Mouse (Mus musculus): ENCODE measurements around the gene Brd3os. TPM values are rescaled to one million over a fixed set of nuclear protein-coding genes. Genes with fewer than 3 reads are reported as not detected.
A peak's percentile ranks its signal among the peaks of the same experiment; 100 is the strongest.

The Brd3os gene
- polyA plus RNA-seq, 1 experiment from 2014 or later: 10.2 TPM

DNA sequence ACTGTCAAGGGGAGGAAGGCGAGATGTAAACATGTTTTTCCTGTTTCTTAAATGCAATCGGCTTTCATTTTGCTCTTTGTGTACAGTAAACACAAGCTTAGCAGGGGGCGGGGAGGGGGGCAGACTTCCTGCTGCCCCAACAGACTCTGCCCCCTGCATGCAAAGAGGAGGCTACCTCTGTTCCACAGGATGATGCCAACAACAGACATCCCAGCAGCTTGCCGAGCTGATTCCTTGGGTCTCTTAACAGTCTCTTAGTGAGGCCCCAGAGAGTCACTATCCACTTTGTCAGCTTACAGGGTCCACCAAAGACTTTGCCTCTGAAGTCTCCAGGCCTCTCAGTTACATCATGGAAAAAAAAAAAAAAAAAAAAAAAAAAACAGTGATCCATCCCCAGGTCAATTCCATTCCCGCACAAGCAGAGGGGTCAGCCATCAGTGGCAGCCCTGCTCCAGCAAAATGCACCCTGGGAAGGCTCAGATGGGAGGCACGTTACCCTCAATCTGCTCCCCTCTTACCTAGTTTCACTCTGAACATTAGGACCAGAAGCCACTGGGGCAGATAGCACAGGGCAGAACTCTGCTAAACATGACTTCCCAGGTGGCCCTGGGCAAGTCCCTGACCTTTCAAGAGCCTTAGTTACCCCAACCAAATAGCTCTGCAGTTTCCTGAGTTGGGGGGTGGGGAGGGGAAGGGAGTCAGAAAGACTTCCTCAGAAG is 37.6 kb upstream of the Brd3os start:
- DNase-seq (ENCODE audit: low spot score) (no peak), ATAC-seq (replicated peaks; ENCODE audit: low FRiP score, low read depth) (no peak)
- TF ChIP-seq CTCF (IDR thresholded peaks at IDR 0.05; ENCODE audit: low read depth): no peak
- Histone ChIP-seq H3K4me3 (replicated peaks; ENCODE audit: low read depth, low read length) (no peak overlapping the region), H3K4me2 (ENCODE audit: low read length) (no peak overlapping the region), H3K4me1 (replicated peaks; ENCODE audit: insufficient read depth, low read length) (peaks cover 17% of the 10 kb centered on the region; the same call in 1 of the 2 replicates), H3K36me3 (ENCODE audit: insufficient read depth, low read length) (no peaks in the 10 kb centered on the region), H3K9ac (ENCODE audit: low read depth, low read length) (no peak overlapping the region), H3K9me3 (replicated peaks; ENCODE audit: low read length) (no peaks in the 10 kb centered on the region), H3K27ac (peak overlapping the region; percentile 6; the same call in 1 of the 2 replicates), H3K27me3 (ENCODE audit: insufficient read depth, low read length) (no peaks in the 10 kb centered on the region)
- 53% methylated on average over 6 of the region's 6 CpGs for WGBS

DNA sequence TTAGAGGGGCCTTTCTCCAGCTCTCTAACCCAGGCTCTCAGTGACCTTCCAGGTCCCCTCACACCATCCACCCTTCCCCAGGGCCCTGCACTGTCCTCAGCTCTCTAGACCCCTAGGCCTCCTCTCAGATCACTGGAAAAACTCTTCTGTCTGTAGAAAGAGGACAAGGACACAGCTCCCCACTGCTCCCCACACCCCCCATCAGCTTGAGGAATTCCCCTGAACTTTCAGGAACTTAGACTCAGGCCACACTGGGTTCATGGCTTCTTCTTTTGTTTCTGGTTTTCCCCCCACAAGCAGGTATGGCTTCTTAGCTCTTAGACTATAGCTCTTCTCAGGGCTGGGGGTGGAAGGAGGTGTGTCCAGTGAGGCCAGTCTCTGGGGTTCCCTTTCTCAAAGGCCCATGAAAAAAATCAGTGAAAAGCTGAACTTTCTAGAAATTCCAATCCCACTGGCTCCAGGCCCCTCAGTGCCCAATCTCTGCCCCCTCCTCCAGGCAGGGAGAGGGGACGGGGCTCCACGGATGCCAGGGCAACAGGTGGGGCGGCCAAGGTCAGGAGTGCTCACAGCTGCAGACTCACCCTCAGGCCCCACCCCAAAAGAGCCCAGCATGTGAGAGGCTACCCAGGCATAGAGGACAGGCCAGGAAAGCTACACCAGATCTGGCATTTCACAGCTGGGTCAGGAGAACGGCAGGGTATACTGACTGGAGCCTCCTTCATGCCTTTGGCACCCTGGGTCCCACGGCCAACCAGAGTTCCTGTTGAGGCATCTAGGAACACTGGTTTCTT is 36.8 kb upstream of the Brd3os start:
- H3K4me2 ChIP-seq (ENCODE audit: low read length): no peak overlapping the region
- H3K4me3 ChIP-seq (replicated peaks; ENCODE audit: low read depth, low read length): no peak overlapping the region
- H3K4me1 ChIP-seq (replicated peaks; ENCODE audit: insufficient read depth, low read length): peaks cover 17% of the 10 kb centered on the region; the same call in 1 of the 2 replicates
- peak overlapping the region; percentile 6; the same call in 1 of the 2 replicates for H3K27ac ChIP-seq
- TF ChIP-seq CTCF (IDR thresholded peaks at IDR 0.05; ENCODE audit: low read depth): no peak
- H3K9ac ChIP-seq (ENCODE audit: low read depth, low read length): 0 out of 2 replicates have a peak overlapping the region, but pooled peaks have one; percentile 13
- ATAC-seq (replicated peaks; ENCODE audit: low FRiP score, low read depth) (no peak), DNase-seq (ENCODE audit: low spot score) (no peak)
- 45% methylated on average over 5 of the region's 5 CpGs for WGBS
- no peaks in the 10 kb centered on the region for H3K36me3 ChIP-seq (ENCODE audit: insufficient read depth, low read length)
- no peaks in the 10 kb centered on the region for H3K9me3 ChIP-seq (replicated peaks; ENCODE audit: low read length)
- H3K27me3 ChIP-seq (ENCODE audit: insufficient read depth, low read length): no peaks in the 10 kb centered on the region

DNA sequence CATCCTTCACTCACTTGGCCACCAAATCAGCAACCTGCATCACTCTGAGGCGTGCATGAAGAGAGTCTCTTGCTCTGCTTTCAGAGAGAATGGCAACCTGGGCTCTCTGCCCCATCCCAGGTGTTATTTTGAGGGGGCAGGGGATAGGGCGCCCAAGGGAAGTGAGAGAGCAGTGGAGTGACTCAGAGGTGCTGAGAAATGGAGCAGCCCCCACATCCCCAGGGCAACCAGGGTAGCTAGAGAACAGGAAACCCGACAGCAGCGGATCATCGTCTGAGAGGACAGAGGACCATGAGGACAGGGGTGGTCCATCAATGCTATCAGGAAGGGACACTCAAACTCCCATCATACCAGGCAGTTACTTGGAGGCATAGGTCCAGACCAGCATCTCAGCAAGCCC is 35.2 kb upstream of the Brd3os start:
- no peak for TF ChIP-seq CTCF (IDR thresholded peaks at IDR 0.05; ENCODE audit: low read depth)
- Histone ChIP-seq H3K36me3 (ENCODE audit: insufficient read depth, low read length) (no peaks in the 10 kb centered on the region), H3K4me2 (ENCODE audit: low read length) (no peak overlapping the region), H3K9ac (ENCODE audit: low read depth, low read length) (no peak overlapping the region), H3K9me3 (replicated peaks; ENCODE audit: low read length) (no peaks in the 10 kb centered on the region), H3K4me1 (replicated peaks; ENCODE audit: insufficient read depth, low read length) (peaks cover 21% of the 10 kb centered on the region; the same call in 1 of the 2 replicates), H3K27me3 (ENCODE audit: insufficient read depth, low read length) (no peaks in the 10 kb centered on the region), H3K4me3 (replicated peaks; ENCODE audit: low read depth, low read length) (no peak overlapping the region), H3K27ac (no peak overlapping the region)
- 64% methylated on average over 5 of the region's 5 CpGs for WGBS
- DNase-seq (ENCODE audit: low spot score) (no peak), ATAC-seq (replicated peaks; ENCODE audit: low FRiP score, low read depth) (no peak)

DNA sequence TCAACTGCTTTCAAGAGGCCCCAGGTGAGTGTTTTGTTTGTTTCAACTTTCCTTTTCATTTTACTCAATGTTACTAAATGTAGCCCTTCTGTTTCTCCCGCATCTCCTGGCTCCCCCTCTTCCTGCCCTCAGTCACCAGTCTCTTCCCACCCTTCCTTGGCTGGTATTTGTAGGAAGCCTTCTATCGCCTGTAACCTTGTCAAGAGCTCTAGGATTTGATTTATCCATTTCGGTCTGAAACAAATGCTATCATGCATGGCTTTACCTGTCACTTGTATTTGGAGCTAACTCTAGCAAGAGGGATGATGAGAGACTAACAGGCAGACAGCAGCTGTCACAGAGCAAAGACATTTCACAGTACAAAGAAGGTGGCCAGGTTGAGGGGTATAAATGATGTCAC is 33.9 kb upstream of the Brd3os start:
- H3K4me2 ChIP-seq (ENCODE audit: low read length): no peak overlapping the region
- H3K36me3 ChIP-seq (ENCODE audit: insufficient read depth, low read length): no peaks in the 10 kb centered on the region
- H3K27me3 ChIP-seq (ENCODE audit: insufficient read depth, low read length): no peaks in the 10 kb centered on the region
- no peak for DNase-seq (ENCODE audit: low spot score)
- H3K9me3 ChIP-seq (replicated peaks; ENCODE audit: low read length): no peaks in the 10 kb centered on the region
- H3K9ac ChIP-seq (ENCODE audit: low read depth, low read length): no peak overlapping the region
- ATAC-seq (replicated peaks; ENCODE audit: low FRiP score, low read depth): no peak
- WGBS: 61% methylated on average over 3 of the region's 3 CpGs
- no peak overlapping the region for H3K4me3 ChIP-seq (replicated peaks; ENCODE audit: low read depth, low read length)
- no peak overlapping the region for H3K27ac ChIP-seq
- H3K4me1 ChIP-seq (replicated peaks; ENCODE audit: insufficient read depth, low read length): peaks cover 29% of the 10 kb centered on the region
- TF ChIP-seq CTCF (IDR thresholded peaks at IDR 0.05; ENCODE audit: low read depth): no peak

DNA sequence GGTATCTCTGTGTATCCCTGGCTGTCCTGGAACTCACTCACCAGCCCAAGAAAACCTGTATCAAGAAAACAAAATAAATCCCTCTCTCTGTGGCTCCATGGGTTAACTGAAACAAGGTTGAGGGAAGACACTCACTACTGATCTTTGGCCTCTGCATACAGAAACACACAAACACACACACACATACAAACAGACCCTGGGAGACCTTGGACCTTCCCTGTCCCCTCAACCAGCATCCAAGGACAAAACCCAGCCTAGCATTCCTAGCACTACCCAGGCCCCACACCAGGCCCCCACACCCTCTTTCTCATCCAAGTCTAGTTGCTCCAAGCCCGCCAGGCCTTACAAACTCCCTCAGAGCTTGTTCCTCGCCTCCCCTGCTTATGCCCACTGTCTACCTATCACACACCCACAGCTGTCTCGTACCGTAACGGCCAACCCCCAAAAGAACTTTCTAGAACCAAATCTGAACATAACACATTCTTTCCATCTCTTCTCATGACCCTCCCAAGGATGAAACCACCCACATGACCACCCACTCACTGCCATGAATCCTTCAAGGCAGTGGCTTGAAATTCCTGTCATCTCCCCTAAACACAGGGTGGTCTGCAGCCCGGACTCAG is 31.5 kb upstream of the Brd3os start:
- H3K9ac ChIP-seq (ENCODE audit: low read depth, low read length): no peak overlapping the region
- peaks cover 26% of the 10 kb centered on the region for H3K4me1 ChIP-seq (replicated peaks; ENCODE audit: insufficient read depth, low read length)
- H3K4me3 ChIP-seq (replicated peaks; ENCODE audit: low read depth, low read length): no peak overlapping the region
- H3K4me2 ChIP-seq (ENCODE audit: low read length): no peak overlapping the region
- no peaks in the 10 kb centered on the region for H3K9me3 ChIP-seq (replicated peaks; ENCODE audit: low read length)
- TF ChIP-seq CTCF (IDR thresholded peaks at IDR 0.05; ENCODE audit: low read depth): no peak
- H3K27ac ChIP-seq: no peak overlapping the region
- H3K27me3 ChIP-seq (ENCODE audit: insufficient read depth, low read length): no peaks in the 10 kb centered on the region
- ATAC-seq (replicated peaks; ENCODE audit: low FRiP score, low read depth) (no peak), DNase-seq (ENCODE audit: low spot score) (no peak)
- 69% methylated on average over 6 of the region's 6 CpGs for WGBS
- H3K36me3 ChIP-seq (ENCODE audit: insufficient read depth, low read length): no peaks in the 10 kb centered on the region

DNA sequence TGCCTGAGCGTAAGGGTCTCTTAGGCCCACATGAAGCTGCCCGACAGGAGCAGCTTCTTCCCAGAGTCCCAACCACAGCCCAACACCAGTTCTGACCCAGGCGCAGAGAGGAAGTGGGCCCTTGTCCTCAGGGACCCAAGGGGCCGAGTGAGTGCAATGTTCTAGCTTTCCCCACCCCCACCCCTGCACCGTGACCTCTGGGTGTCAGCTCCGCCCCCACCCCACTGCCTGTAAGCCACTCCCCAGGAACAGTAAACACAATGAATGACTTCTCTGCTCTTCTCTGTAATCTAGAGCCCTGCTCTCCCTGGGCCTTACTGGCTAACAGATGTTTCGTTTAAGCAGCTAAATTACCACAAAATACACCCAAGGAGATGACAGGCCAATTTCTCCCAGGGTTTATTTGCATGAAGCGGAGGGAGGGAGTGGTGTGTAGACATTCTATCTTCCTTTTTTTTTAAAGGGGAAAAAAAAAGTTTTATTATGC is 30.4 kb upstream of the Brd3os start:
- Histone ChIP-seq H3K27ac (peak overlapping the region; percentile 78; the same call in 1 of the 2 replicates), H3K36me3 (ENCODE audit: insufficient read depth, low read length) (no peaks in the 10 kb centered on the region), H3K27me3 (ENCODE audit: insufficient read depth, low read length) (no peaks in the 10 kb centered on the region), H3K4me2 (ENCODE audit: low read length) (no peak overlapping the region), H3K4me3 (replicated peaks; ENCODE audit: low read depth, low read length) (no peak overlapping the region), H3K9me3 (replicated peaks; ENCODE audit: low read length) (no peaks in the 10 kb centered on the region), H3K9ac (ENCODE audit: low read depth, low read length) (no peak overlapping the region), H3K4me1 (replicated peaks; ENCODE audit: insufficient read depth, low read length) (peaks cover 33% of the 10 kb centered on the region)
- no peak for TF ChIP-seq CTCF (IDR thresholded peaks at IDR 0.05; ENCODE audit: low read depth)
- peak; percentile 67 for ATAC-seq (replicated peaks; ENCODE audit: low FRiP score, low read depth)
- peak; percentile 97 for DNase-seq (ENCODE audit: low spot score)
- WGBS: 23% methylated on average over 8 of the region's 8 CpGs
